Mouse (Mus musculus): ENCODE data around the gene Efs.
A peak's percentile ranks its signal among the peaks of the same experiment; 100 is the strongest.

The Efs gene

DNA sequence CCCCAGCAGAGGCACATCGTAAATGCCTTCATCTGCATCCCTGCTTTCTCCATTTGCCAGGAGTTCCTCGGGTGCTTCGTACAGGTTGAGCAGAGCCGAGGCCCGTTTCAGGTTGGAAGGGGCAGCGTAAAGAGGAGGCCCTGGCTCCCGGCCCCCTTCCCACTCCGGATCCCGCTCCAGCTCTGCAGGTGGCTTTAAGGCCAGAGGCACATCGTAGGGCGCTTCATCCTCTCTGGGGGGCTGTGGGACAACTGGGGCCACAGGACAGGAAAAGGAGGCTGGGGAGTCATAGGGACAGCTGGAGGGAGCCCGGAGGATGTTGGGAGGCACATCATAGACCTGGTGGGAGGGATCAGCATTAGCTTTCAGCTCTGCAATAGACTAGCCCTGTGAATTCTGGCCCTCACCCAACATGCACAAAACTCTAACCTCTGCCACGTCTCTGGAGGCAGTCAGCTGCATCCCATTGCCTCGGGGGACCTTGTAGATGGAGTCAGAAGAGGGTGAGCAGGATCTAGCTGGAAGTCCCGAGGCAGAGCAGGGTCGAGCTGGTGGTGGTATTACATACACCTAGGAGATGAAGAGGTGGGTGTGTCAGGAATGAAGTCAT lies 5.7 kb downstream of the Efs start:
- DNase-seq: no peak

DNA sequence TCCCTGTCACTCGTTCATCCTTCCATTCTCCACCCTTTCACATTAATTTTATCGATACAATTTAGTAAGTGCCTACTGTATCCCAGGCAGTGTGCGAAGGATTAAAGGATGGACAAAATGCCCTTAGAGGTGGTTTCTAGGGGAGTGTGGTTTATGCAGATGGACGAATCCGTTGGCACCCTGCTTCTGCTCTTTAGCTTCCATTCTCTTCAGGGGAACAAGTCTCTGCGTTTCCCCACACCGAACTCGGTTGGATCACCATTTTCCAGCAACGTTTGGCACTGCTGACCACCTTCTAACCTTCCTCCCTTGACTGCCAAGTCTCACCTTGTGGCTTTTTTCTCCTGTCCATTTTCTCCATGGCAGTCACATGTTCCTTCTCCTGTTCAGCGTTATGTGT lies 12.6 kb downstream of the Efs start:
- DNase-seq: no peak

GRCm38 (mm10) chr14:54912886-54913285 lies 13.0 kb downstream of the Efs start, which contains the start of gene Slc22a17:
TSS of gene Slc22a17 (minus strand) at chr14:54913132.
- peak; percentile 81 for DNase-seq

DNA sequence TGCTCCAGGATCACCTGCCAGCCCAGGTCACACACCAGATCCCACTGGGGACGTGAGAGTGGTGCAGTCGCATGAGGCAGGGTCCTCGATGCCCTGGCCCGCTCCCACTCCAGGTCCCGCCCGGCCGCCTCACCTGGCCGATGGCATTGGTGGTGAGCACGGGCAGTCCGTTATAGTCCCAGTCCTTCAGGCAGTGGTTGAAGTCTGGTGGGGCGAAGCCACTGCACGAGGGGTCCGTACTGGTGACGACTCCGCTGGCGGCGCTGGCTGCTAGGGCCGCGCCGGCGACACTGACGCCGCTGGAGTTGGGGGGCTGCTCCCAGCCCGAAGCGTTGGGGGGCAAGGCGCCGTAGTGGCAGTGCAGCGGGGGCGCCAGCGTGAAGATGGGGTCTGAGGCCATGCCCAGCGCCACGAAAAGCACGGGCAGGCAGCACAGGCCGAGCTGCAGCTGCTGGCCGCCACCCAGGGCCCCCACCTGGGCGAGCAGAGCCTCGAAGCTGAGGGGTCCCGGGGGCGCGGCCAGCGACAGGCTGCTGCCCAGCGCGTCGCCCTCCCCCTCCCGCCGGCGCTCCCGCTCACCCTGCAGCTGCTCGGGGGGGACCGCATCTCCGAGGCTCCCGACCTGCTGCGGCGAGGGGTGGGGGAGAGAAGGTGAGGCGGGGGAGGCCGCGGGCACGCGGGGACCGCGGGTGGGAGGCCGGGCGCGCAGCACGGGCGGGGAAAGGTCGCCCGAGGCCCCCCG lies 13.6 kb downstream of the Efs start:
- DNase-seq: no peak

GRCm38 (mm10) chr14:54908682-54909081 lies 17.2 kb downstream of the Efs start:
- peak; percentile 36 for DNase-seq

- DNase-seq: no peak
Observed at GRCm38 (mm10) chr14:54903641-54904040, 22.3 kb downstream of the Efs start.

GRCm38 (mm10) chr14:54900383-54900782 lies 25.5 kb downstream of the Efs start:
- DNase-seq: peak; percentile 93

DNA sequence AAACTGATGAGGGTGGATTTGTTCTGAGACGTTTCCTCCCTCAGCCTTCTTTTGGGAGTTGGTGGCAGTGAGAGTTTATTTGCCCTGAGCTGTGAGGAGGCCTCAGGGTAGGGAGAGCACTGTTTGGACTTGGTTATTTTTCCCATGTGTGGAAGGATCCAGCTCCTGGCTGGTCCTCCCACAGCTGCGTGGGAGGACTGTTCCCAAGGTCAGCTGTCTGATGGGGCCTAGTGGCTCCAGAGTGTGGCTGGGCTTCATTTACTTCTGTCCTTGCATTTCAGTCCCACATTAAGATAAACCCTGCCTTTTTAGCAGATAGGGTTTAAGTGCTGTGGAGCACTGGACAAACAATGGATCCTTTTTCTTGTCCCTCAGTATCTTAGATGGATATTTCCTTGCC lies 28.5 kb downstream of the Efs start:
- DNase-seq: no peak

- DNase-seq: peak; percentile 50
Observed at GRCm38 (mm10) chr14:54894296-54895151, 31.4 kb downstream of the Efs start.

GRCm38 (mm10) chr14:54893651-54894181 lies 32.2 kb downstream of the Efs start:
- DNase-seq: peak; percentile 99

- DNase-seq: no peak
Observed at GRCm38 (mm10) chr14:54892200-54892599, 33.7 kb downstream of the Efs start, which contains the start of gene Pabpn1. TSS of gene Pabpn1 (plus strand) at chr14:54892500.

DNA sequence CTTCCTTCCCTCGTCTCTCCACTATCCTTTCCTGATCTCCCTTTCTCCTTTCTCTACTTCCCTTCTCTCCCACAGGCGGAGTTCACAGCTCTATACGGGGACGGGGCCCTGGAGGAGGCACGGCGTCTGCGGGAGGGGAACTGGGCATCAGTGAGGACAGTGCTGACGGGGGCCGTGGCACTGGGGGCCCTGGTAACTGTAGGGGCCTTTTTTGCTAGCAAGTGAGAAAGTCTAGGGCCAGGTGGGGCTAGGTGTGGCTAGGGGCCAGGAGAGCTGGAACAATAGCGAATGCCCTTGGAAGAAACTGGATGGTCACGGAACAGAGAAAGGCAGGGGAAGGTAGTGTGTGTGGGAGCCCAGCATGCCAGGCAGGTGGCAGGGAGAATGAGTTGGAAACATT lies 40.6 kb downstream of the Efs start:
- no peak for DNase-seq

DNA sequence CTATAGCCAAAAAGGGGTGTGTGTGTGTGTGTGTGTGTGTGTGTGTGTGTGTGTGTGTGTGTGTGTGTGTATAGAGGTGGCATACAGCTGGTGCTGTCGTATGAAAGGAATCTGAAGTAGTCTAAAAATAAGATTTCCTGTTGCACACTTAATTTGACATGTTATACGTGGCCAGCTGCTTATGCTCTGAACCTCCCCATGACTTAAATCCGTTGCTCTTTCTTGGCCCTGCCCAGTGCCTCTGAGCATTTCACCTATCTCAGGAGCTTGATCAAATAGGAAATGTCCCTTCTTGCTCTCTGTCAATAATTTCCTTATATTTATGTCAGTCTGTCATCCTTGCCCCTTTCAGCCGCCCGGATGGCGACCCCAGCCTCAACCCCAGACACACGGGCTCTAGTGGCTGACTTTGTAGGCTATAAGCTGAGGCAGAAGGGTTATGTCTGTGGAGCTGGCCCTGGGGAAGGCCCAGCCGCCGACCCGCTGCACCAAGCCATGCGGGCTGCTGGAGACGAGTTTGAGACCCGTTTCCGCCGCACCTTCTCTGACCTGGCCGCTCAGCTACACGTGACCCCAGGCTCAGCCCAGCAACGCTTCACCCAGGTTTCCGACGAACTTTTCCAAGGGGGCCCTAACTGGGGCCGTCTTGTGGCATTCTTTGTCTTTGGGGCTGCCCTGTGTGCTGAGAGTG lies 41.8 kb downstream of the Efs start:
- DNase-seq: no peak

DNA sequence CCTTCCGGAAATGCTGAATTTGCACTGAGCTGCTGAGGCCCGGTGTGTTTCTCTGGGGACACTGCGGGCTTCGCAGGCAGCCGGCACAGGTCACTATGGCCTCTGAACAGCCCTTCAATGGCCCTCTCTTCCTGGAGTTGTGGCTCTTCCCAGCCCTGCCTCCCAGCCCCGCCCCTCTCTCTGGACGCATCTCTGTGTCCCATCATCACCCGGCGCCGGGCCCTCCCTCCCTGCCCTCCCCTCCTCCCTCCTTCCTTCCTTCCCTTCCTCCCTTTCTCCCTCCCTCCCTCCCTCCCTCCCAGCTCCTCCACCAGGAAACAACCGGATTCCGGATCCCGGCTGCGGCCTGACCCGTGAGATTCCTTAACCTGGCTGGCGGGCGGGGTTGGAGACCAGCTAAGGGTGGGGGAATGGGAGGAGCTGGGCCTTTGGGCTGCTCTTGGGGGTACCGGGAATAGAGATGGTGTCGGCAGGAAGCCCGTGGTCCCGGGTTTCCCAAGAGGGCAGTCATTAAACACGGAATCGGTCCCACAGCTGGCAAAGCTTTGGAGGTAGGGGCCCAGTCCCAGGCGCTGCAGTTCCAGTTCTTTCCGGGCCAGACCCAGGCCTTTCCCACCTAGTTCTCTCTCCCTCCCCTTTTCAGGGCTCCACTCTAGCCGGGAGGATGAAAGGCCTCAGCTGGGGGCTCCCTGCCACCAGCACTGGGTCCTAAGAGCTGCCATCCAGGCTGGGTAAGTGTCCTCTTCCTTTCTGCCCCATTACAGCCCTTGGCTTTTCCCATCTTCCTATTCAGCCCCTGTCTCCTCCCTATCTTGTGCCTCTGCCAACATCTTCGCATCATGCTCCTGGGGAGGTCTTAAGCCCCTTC lies 42.5 kb downstream of the Efs start, which contains the start of the genes Bcl2l2 and Gm20521:
TSS of gene Bcl2l2 (plus strand) at position 224 of the 868 bp plus-strand sequence.
TSS of gene Gm20521 (plus strand) at position 288 of the 868 bp plus-strand sequence.
- peak; percentile 93 for DNase-seq

GRCm38 (mm10) chr14:54877048-54877715 lies 48.7 kb downstream of the Efs start, which contains the start of gene Ppp1r3e:
TSS of gene Ppp1r3e (minus strand) at chr14:54877550.
- peak; percentile 67 for DNase-seq

DNA sequence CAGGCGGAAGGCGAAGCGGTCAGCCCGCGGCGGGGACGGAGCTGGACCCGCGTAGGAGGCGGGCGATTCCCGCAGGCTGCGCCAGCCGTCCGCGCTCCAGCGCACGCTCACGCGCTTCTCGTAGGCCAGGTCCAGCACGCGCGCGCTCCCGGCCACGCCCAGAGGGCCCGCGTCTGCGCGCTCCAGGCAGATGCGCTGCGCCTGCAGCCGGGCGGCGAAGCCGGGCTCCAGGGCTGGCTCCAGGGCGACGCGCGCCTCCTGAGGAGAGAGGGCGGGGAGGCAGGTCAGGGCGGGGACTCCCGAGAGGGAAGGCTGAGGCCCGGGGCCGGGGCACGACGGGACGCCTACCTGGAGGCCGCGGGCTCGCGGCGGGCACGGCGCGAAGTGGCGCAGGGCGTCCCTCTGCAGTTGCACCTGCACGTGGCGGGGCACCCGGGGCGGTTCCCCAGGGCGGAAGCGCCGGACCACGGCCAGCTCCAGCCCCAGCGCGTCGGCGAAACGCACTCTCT lies 49.3 kb downstream of the Efs start:
- DNase-seq: peak; percentile 93

GRCm38 (mm10) chr14:54875844-54876538 lies 49.9 kb downstream of the Efs start:
- DNase-seq: no peak

DNA sequence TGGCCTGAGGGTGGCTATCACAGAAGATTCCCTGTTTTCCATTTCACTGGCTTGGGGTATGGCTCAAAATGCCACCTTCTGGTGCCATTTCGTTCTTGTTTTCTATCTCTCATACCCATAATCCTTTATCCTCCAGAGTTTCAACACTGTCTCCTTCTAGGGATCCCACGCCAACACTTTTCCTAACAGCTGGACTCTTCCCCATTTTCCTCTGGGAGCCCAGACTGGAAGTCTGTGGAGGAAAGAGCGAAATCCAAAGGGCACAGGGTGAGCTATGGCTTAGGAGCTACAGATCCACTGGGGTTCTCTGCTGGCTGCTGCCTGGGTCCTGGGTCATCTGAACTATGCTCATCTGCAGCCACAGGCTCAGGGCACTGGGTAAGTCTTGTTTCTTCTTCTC lies 51.8 kb downstream of the Efs start:
- DNase-seq: no peak

GRCm38 (mm10) chr14:54870861-54871260 lies 55.1 kb downstream of the Efs start, which contains the start of gene Homez:
TSS of gene Homez (minus strand) at chr14:54870961.
- DNase-seq: no peak

DNA sequence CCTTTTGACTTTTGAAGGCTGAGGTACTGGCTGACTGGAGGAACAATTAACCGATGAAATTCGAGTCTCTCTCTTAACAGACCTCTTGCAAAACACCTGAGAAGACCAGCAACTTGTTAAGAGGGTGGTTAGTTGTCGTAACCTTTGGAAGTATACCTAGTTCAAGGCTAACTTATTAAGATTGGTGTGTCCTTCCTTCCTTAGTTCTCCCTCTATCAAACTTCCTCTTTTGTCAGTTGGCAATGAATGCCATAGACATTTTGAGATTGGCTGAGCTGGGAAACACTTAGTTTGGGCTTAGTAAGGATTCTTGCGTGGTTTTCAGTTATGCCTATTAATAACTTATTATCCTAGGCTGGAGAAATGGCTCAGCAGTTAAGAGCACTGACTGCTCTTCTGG lies 57.9 kb downstream of the Efs start:
- DNase-seq: no peak

Measured in lung, postnatal 36 days (tissue).